Mouse (Mus musculus) brain, adult 10 weeks (tissue): ENCODE measurements around the gene Vmn2r97. TPM values are rescaled to one million over a fixed set of nuclear protein-coding genes. Genes with fewer than 3 reads are reported as not detected.

Experiments used
- polyA plus RNA-seq: library from polyadenylated mRNA; stranded (reverse); fragments of 350-450 nt; fragmentation: Illumina TruSeq; extraction: RNeasy Lipid Tissue Mini Kit (QIAGEN cat#74804); gene quantifications from one replicate; pipeline ENCODE4 v1.2.3, GENCODE M21; 2015; ENCODE audit warnings: low read depth, low replicate concordance

Vmn2r97 gene
- not detected for polyA plus RNA-seq

GRCm38 (mm10) chr17:18914000-18914399, at the start of gene Vmn2r97:
Vmn2r97 (plus strand) TSS chr17:18914300.

Other genes with a start within 250 kb of the Vmn2r97 start
- not detected for gene Vmn2r98, start 139.2 kb downstream of the Vmn2r97 start, polyA plus RNA-seq